Mouse (Mus musculus): Measurements from ENCODE around the gene Nol4l. TPM values are rescaled to one million over a fixed set of nuclear protein-coding genes. Genes with fewer than 3 reads are reported as not detected.

Nol4l gene
- polyA plus RNA-seq, 1 experiment from 2014 or later, result 39.9 TPM

DNA sequence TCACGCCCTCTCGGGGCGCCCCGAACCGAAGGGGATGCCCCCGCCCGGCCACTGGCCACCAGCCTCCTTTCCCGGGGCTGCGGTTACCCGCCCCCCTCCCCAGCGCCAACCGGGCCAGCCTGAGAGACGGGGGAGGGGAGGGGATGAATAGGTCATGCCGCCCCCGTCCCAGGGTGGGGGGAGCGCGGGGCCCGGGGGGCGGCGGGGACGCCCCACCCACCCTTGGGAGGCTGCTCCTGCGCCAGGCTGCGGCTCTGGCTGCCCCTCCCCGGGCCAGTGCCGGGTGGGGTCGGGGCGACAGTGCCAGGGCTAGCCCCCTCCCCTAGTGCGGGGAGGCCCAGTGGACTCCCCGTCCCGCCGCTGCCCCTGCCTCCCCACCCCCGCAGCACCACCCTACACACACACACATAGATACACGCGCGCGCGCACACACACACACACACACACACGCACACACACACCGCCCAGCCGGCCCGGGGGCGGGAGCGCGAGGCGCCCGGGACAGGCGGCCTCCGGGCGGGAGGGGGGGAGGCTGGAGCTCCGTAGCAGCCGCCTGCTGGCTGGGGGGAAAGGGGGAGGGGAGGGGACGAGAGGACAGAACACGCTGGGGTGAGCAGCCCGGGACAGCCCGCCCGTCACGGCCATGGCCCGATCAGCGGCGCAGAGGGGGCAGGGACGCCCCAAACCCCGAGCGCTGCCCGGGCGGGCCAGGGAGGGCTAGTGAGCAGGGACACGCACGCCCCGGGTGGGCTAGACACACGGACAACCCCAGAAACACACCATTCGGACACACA is 1.0 kb downstream of the Nol4l start:
- ATAC-seq, result peak; percentile 52
- Histone ChIP-seq H3K27me3 (ENCODE audit: control insufficient read depth, insufficient read depth, low read depth, low read length) (no peaks in the 10 kb centered on the region), H3K4me1 (ENCODE audit: control insufficient read depth, insufficient read depth, low read length) (peaks cover 29% of the 10 kb centered on the region), H3K4me3 (ENCODE audit: low read depth, low read length) (peak overlapping the region; percentile 92), H3K9ac (ENCODE audit: low read depth, low read length) (peak overlapping the region; percentile 97), H3K9me3 (replicated peaks; ENCODE audit: control insufficient read depth, low read length, poor library complexity, severe bottlenecking) (no peaks in the 10 kb centered on the region), H3K4me2 (ENCODE audit: low read length) (peak overlapping the region; percentile 91), H3K36me3 (ENCODE audit: control insufficient read depth, insufficient read depth, low read length) (no peaks in the 10 kb centered on the region), H3K27ac (ENCODE audit: low read length) (peak overlapping the region; percentile 88)
- 0% methylated on average over 27 of the region's 70 CpGs for WGBS

DNA sequence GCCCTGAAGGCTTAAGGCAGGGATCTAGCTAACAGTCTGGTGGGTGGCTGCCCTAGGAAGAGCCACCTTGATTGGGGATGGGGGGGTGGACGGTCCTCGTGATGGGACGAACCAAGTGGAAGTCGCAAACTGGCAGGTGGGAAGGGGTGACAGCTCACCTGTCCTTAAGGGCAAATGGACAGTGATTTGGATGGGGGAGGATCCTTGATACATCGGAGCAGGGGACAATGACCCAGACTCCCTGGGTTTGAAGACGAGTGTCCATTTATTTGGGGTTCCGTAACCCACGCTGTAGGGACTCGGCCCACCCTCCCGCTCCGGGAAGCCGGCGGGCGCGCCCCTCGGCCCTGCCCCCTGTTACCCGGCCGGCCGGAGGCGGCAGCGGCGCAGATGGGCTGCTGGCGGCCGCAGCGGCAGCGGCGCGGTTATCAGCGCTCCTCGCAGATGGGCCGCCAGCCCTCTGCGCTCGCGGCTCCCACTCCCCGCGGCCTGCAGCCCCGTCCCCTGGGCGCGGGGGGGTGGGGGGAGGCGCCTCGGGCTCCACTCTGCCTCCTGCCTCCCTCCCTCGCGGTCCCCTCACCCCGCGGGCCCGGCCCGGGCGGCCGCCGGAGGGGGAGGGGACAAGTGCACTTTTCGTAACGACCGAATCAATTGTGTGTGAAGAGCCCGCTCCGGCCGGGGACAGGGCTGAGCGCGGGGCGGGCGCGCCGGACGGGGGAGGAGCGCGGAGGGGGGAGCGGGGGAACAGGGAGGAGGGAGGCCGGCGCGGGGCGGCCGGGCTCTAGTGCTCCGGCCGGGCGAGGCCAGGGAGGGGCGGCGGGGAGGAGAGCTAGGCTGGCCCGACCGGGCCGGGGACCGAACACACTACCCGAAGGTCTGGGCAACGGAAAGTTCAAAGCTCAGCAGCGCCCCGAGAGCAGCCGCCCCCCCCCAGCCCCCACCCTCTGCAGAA is 1.9 kb downstream of the Nol4l start:
- 2% methylated on average over 34 of the region's 85 CpGs for WGBS
- H3K4me2 ChIP-seq (ENCODE audit: low read length), result peak overlapping the region; percentile 91
- peak overlapping the region; percentile 97 for H3K9ac ChIP-seq (ENCODE audit: low read depth, low read length)
- ATAC-seq, result peak; percentile 14
- peak overlapping the region; percentile 92 for H3K4me3 ChIP-seq (ENCODE audit: low read depth, low read length)
- H3K9me3 ChIP-seq (replicated peaks; ENCODE audit: control insufficient read depth, low read length, poor library complexity, severe bottlenecking), result no peaks in the 10 kb centered on the region
- H3K36me3 ChIP-seq (ENCODE audit: control insufficient read depth, insufficient read depth, low read length), result no peaks in the 10 kb centered on the region
- peaks cover 34% of the 10 kb centered on the region for H3K4me1 ChIP-seq (ENCODE audit: control insufficient read depth, insufficient read depth, low read length)
- peak overlapping the region; percentile 88 for H3K27ac ChIP-seq (ENCODE audit: low read length)
- H3K27me3 ChIP-seq (ENCODE audit: control insufficient read depth, insufficient read depth, low read depth, low read length), result no peaks in the 10 kb centered on the region

DNA sequence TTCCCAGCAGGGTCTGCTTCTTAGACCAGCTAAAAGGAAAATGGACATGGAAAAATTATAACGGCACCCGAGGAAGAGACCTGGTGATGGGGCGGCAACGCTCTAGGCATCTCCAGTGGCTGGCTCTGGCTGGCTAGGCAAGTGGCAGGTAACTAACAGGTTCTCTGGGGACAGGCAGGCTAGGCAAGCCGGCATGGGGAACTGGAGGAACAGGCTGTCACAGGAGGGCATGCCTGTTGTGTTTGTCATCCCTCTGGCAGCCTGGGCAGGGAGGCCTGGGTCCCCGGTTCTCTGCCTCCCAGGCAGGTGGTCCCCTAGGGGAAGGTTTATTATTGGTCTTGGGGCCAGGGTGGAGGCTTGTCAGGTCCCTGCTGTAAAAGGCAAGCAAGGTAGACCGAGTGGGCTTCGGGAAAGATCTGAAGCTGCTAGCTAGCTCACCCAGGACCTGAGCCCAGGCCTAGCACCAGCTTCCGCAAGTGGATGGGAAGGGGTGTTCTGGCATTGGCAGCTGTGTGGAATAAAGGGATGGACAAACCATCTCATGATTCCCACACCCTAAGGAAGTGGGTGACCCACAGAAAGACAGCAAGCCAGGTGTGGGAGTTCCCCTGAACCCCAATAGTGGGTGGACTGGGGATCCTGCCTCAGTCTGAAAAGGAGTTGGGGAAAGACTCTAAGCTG is 2.8 kb downstream of the Nol4l start:
- peak overlapping the region; percentile 97 for H3K9ac ChIP-seq (ENCODE audit: low read depth, low read length)

DNA sequence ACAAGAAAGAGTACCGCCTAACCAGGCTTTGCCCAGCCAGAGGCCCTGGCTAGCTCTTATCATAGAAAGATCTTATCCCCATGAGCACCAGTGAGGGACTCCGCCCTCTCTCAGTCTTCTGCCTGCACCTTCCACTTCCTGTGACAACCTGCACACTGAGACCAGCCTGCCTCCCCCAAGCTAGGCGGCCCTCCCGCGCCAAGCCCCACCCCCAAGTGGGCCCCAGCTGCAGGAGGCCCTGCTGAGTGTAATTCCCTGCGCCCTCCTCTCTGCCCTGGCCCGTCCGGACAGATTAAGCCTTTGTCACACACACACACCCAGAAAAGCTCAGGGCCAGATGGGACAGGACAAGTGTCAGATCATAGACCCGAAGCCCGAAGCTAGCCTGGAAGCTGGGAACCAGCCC is 3.9 kb downstream of the Nol4l start:
- Histone ChIP-seq H3K9me3 (replicated peaks; ENCODE audit: control insufficient read depth, low read length, poor library complexity, severe bottlenecking) (no peaks in the 10 kb centered on the region), H3K4me3 (ENCODE audit: low read depth, low read length) (no peak overlapping the region), H3K27me3 (ENCODE audit: control insufficient read depth, insufficient read depth, low read depth, low read length) (no peaks in the 10 kb centered on the region), H3K36me3 (ENCODE audit: control insufficient read depth, insufficient read depth, low read length) (no peaks in the 10 kb centered on the region), H3K4me2 (ENCODE audit: low read length) (no peak overlapping the region), H3K4me1 (ENCODE audit: control insufficient read depth, insufficient read depth, low read length) (peaks cover 44% of the 10 kb centered on the region), H3K9ac (ENCODE audit: low read depth, low read length) (no peak overlapping the region), H3K27ac (ENCODE audit: low read length) (no peak overlapping the region)
- no peak for ATAC-seq
- 15% methylated on average over 10 of the region's 10 CpGs for WGBS

More for the DNA sequence above, 2.8 kb downstream of the Nol4l start:
- Histone ChIP-seq H3K36me3 (ENCODE audit: control insufficient read depth, insufficient read depth, low read length) (no peaks in the 10 kb centered on the region), H3K4me2 (ENCODE audit: low read length) (peak overlapping the region; percentile 91), H3K9me3 (replicated peaks; ENCODE audit: control insufficient read depth, low read length, poor library complexity, severe bottlenecking) (no peaks in the 10 kb centered on the region), H3K27me3 (ENCODE audit: control insufficient read depth, insufficient read depth, low read depth, low read length) (no peaks in the 10 kb centered on the region), H3K27ac (ENCODE audit: low read length) (peak overlapping the region; percentile 23; the same call in 1 of the 2 replicates), H3K4me1 (ENCODE audit: control insufficient read depth, insufficient read depth, low read length) (peaks cover 43% of the 10 kb centered on the region), H3K4me3 (ENCODE audit: low read depth, low read length) (peak overlapping the region; percentile 92)
- WGBS, result 37% methylated on average over 9 of the region's 9 CpGs
- no peak for ATAC-seq

DNA sequence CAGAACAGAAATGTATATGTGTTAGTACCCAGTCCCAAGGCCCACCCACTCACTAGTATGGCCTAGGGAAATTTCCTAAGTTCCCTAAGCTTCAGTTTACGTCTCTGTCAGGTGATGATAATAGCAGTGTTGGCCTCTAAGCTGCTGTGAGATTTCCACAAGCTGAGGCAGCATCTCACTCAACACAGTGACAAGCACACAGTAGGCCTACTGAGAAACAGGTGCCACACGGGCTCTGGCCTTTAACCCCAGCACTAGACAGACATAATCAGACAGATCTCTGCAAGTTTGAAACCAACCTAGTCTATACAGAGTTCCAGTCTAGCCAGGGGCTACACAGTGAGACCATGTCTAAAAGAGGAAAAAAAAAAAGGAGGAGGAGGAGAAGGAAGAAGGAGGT is 5.0 kb downstream of the Nol4l start:
- Histone ChIP-seq H3K9ac (ENCODE audit: low read depth, low read length) (no peak overlapping the region), H3K36me3 (ENCODE audit: control insufficient read depth, insufficient read depth, low read length) (no peaks in the 10 kb centered on the region), H3K9me3 (replicated peaks; ENCODE audit: control insufficient read depth, low read length, poor library complexity, severe bottlenecking) (no peaks in the 10 kb centered on the region), H3K4me3 (ENCODE audit: low read depth, low read length) (no peak overlapping the region), H3K27me3 (ENCODE audit: control insufficient read depth, insufficient read depth, low read depth, low read length) (no peaks in the 10 kb centered on the region), H3K4me2 (ENCODE audit: low read length) (no peak overlapping the region), H3K4me1 (ENCODE audit: control insufficient read depth, insufficient read depth, low read length) (peaks cover 40% of the 10 kb centered on the region), H3K27ac (ENCODE audit: low read length) (no peak overlapping the region)
- WGBS, result 64% methylated on average over 2 of the region's 2 CpGs
- ATAC-seq, result no peak

DNA sequence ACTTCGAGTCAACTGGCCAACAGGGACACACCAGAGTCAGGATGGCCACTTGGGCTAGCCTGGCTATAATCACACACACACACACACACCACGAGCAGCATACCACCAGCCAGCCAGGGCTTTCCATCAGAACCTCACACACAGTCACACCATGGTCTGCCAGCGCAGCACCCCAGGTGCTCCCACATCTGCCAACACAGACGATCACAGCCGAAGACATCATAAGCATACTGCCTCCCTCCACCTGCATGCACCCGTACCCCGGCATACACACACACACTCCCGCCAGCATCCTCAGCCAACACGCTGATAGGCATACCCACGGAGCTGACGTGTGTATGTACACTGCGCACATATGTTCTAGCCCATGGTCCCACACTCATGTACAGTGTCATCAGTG is 6.1 kb downstream of the Nol4l start:
- no peaks in the 10 kb centered on the region for H3K36me3 ChIP-seq (ENCODE audit: control insufficient read depth, insufficient read depth, low read length)
- no peak overlapping the region for H3K9ac ChIP-seq (ENCODE audit: low read depth, low read length)
- H3K4me1 ChIP-seq (ENCODE audit: control insufficient read depth, insufficient read depth, low read length), result peaks cover 40% of the 10 kb centered on the region
- 88% methylated on average over 12 of the region's 12 CpGs for WGBS
- H3K4me3 ChIP-seq (ENCODE audit: low read depth, low read length), result no peak overlapping the region
- no peak overlapping the region for H3K27ac ChIP-seq (ENCODE audit: low read length)
- no peaks in the 10 kb centered on the region for H3K9me3 ChIP-seq (replicated peaks; ENCODE audit: control insufficient read depth, low read length, poor library complexity, severe bottlenecking)
- H3K4me2 ChIP-seq (ENCODE audit: low read length), result no peak overlapping the region
- no peaks in the 10 kb centered on the region for H3K27me3 ChIP-seq (ENCODE audit: control insufficient read depth, insufficient read depth, low read depth, low read length)
- ATAC-seq, result no peak

DNA sequence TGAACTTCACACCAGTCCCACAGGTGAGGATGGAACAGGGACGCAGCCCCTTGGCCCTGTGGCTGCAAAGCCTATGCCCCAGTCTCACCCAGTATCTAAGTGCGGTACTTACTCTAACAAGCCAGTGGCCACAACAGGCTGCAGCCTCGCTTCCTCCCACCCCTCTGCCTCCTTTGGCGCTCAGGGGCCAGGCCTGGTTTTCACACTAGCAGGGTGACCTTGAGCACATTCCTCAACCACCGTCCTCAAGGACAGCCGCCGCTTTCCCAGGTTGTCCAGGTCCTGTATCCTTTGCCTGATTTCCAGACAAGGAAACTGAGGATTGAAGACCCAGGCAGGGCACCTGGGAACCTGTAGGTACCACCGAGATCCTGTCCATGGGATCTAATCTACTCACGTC is 6.6 kb downstream of the Nol4l start:
- H3K4me3 ChIP-seq (ENCODE audit: low read depth, low read length), result no peak overlapping the region
- H3K4me1 ChIP-seq (ENCODE audit: control insufficient read depth, insufficient read depth, low read length), result peaks cover 40% of the 10 kb centered on the region
- H3K27ac ChIP-seq (ENCODE audit: low read length), result no peak overlapping the region
- no peaks in the 10 kb centered on the region for H3K9me3 ChIP-seq (replicated peaks; ENCODE audit: control insufficient read depth, low read length, poor library complexity, severe bottlenecking)
- 75% methylated on average over 9 of the region's 9 CpGs for WGBS
- no peak for ATAC-seq
- no peak overlapping the region for H3K9ac ChIP-seq (ENCODE audit: low read depth, low read length)
- H3K4me2 ChIP-seq (ENCODE audit: low read length), result no peak overlapping the region
- no peaks in the 10 kb centered on the region for H3K27me3 ChIP-seq (ENCODE audit: control insufficient read depth, insufficient read depth, low read depth, low read length)
- no peaks in the 10 kb centered on the region for H3K36me3 ChIP-seq (ENCODE audit: control insufficient read depth, insufficient read depth, low read length)

DNA sequence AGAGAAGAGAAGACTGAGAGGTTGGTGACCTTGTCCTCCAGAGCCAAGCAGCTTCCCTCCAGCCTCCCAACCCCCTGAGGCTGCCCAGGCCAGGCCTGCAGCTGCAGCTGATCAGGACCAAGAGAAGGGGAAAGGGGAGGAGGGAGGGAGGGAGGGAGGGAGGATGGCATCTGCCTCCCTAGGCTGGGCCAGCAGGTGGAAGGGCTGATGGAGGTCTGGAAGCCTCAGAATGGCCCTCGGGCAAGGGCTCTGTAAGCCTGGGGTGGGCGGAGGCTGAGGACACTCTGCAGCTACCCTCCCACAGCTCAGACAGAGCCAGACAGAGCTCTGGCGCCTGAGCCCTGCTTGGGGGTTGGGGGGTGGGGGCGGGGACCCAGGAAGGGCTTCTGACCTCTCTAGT is 7.5 kb downstream of the Nol4l start:
- Histone ChIP-seq H3K4me3 (ENCODE audit: low read depth, low read length) (no peak overlapping the region), H3K9me3 (replicated peaks; ENCODE audit: control insufficient read depth, low read length, poor library complexity, severe bottlenecking) (no peaks in the 10 kb centered on the region), H3K36me3 (ENCODE audit: control insufficient read depth, insufficient read depth, low read length) (no peaks in the 10 kb centered on the region), H3K4me2 (ENCODE audit: low read length) (no peak overlapping the region), H3K27ac (ENCODE audit: low read length) (no peak overlapping the region), H3K9ac (ENCODE audit: low read depth, low read length) (no peak overlapping the region), H3K4me1 (ENCODE audit: control insufficient read depth, insufficient read depth, low read length) (peaks cover 36% of the 10 kb centered on the region), H3K27me3 (ENCODE audit: control insufficient read depth, insufficient read depth, low read depth, low read length) (no peaks in the 10 kb centered on the region)
- 28% methylated on average over 4 of the region's 4 CpGs for WGBS
- ATAC-seq, result no peak

Measured in midbrain, embryonic 16.5 days (tissue).